Mouse (Mus musculus) heart, embryonic 15.5 days (tissue): ENCODE results near the gene Gsdme. TPM values are rescaled to one million over a fixed set of nuclear protein-coding genes. Genes with fewer than 3 reads are reported as not detected.

Source experiments
- ATAC-seq: fragments of 200-750 bp; cut with Nextera tagmentation; replicated peaks from 2 replicates; pipeline ENCODE4 v1.8.0; 2017; ENCODE audit warnings: low read depth, moderate TSS enrichment; ENCODE audit not compliant: insufficient number of reproducible peaks, insufficient read depth, low FRiP score
- H3K27ac ChIP-seq: fragments of 300-500 bp; sonication (generic); 2 replicates; pipeline ENCODE4 v1.5.1; 2015; ENCODE audit warnings: mild to moderate bottlenecking, inconsistent platforms
- H3K27me3 ChIP-seq: fragments of 300-500 bp; sonication (generic); 2 replicates; pipeline ENCODE4 v1.6.1; 2015; ENCODE audit warnings: inconsistent platforms
- H3K36me3 ChIP-seq: fragments of 300-500 bp; sonication (generic); 2 replicates; pipeline ENCODE4 v1.6.1; 2015; ENCODE audit warnings: mild to moderate bottlenecking, inconsistent platforms
- H3K4me1 ChIP-seq: fragments of 300-500 bp; sonication (generic); replicated peaks from 2 replicates; pipeline ENCODE4 v1.6.1; 2015; ENCODE audit warnings: inconsistent platforms
- H3K4me2 ChIP-seq: fragments of 300-500 bp; sonication (generic); 2 replicates; pipeline ENCODE4 v1.6.1; 2015; ENCODE audit warnings: inconsistent platforms, mild to moderate bottlenecking, moderate library complexity
- H3K4me3 ChIP-seq: fragments of 300-500 bp; sonication (generic); 2 replicates; pipeline ENCODE4 v1.5.1; 2015; ENCODE audit warnings: mild to moderate bottlenecking, inconsistent platforms
- H3K9ac ChIP-seq: fragments of 300-500 bp; sonication (generic); 2 replicates; pipeline ENCODE4 v1.6.1; 2015; ENCODE audit warnings: mild to moderate bottlenecking, inconsistent platforms
- H3K9me3 ChIP-seq: fragments of 300-500 bp; sonication (generic); replicated peaks from 2 replicates; pipeline ENCODE4 v1.6.1; 2016; ENCODE audit warnings: inconsistent platforms
- WGBS: fragments of 180-500 bp; shearing (Covaris S2); methylation state at CpG from one replicate; pipeline ENCODE4 v1.1.7; 2015; ENCODE audit warnings: mixed read lengths; 5-methylcytosine and 5-hydroxymethylcytosine counted together
- polyA plus RNA-seq: library from polyadenylated mRNA; unstranded; fragments of >200 nt; fragmentation: Nextera tagmentation; extraction: Ambion mirVana; gene quantifications from 2 replicates; pipeline ENCODE4 v1.2.1, GENCODE M21; 2015

Gene Gsdme
- polyA plus RNA-seq: 35.3 and 35.8 TPM in 2 replicates

DNA sequence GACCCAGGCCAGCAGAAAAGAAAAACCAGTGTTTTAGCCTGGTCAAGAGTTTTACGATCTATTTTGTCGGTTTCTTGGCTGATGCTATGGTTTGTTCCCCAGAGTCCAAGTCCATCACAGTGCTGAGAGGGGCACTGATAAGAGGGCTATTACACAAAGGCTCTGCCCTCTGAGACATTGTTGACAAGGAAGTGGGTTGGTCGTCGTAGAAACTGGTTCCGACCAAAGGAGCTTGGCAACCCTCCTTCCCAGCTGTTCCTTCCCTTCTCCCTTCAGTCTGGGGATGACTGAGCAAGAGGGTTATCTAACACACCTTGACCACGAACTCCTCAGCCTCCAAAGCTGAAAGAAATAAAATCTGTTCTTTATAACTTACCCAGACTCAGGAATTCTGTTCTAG, at the start of gene Gsdme:
TSS of gene Gsdme (minus strand) at position 193 of the 400 bp plus-strand sequence.
- WGBS: 59% methylated on average over 6 of the region's 6 CpGs
- Histone ChIP-seq H3K27ac (no peak within 1 kb of the TSS), H3K4me2 (no peak within 1 kb of the TSS), H3K9ac (no peak within 1 kb of the TSS), H3K27me3 (no peaks in the 10 kb centered on the region), H3K9me3 (no peaks in the 10 kb centered on the region), H3K36me3 (no peaks in the 10 kb centered on the region), H3K4me1 (no peaks in the 10 kb centered on the region; the same call in 1 of the 2 replicates), H3K4me3 (no peak within 1 kb of the TSS)
- ATAC-seq: no peak

DNA sequence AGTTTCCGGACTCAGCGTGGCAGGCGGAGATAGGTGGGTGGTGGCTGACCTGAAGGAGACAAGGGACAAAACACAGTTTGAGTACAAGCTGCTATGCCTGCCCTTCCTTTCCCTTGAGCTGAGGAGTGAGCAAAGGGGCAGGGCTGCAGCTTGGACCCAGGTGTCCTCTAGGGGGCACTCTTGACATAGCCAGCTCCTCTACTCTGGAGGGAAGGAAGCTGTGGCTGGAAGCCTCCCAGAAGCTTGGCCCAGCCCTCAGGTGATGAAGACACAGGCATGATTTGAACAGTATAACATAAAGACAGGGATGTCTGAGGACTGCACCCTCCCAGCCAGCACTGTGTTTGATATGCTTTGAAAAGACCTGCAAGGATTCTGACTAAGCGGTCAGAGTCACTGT, 49.0 kb upstream of the Gsdme start:
- Histone ChIP-seq H3K27me3 (no peaks in the 10 kb centered on the region), H3K9me3 (no peaks in the 10 kb centered on the region), H3K4me2 (no peak overlapping the region), H3K4me3 (no peak overlapping the region), H3K4me1 (peaks cover 17% of the 10 kb centered on the region), H3K27ac (no peak overlapping the region), H3K36me3 (peaks cover 4% of the 10 kb centered on the region; the same call in 1 of the 2 replicates), H3K9ac (no peak overlapping the region)
- WGBS: 39% methylated on average over 4 of the region's 4 CpGs
- peak; percentile 53; the same call in 1 of the 2 replicates for ATAC-seq

DNA sequence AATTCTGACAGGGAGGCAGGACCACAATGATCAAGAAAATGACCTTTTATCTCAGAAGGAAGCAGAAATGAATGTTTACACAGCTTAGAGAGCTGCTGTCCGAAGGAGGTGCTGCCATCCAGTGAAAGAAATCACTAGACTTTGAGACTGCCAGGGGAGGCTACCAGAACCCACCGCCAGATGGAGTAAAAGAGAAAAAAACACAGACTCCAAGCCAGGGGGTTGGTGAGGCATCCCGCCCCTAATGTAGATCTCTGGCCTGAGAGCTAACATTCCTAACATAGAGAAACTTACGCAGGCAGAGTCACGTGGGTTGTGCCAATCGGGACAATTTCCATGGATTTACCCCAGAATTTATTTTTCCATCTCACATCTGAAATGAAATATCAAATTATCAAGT, 45.4 kb upstream of the Gsdme start:
- ATAC-seq: no peak
- Histone ChIP-seq H3K4me2 (no peak overlapping the region), H3K9me3 (no peaks in the 10 kb centered on the region), H3K27ac (no peak overlapping the region), H3K4me1 (peaks cover 2% of the 10 kb centered on the region; the same call in 1 of the 2 replicates), H3K36me3 (peaks cover 4% of the 10 kb centered on the region; the same call in 1 of the 2 replicates), H3K4me3 (no peak overlapping the region), H3K9ac (no peak overlapping the region), H3K27me3 (no peaks in the 10 kb centered on the region)
- 27% methylated on average over 6 of the region's 6 CpGs for WGBS

DNA sequence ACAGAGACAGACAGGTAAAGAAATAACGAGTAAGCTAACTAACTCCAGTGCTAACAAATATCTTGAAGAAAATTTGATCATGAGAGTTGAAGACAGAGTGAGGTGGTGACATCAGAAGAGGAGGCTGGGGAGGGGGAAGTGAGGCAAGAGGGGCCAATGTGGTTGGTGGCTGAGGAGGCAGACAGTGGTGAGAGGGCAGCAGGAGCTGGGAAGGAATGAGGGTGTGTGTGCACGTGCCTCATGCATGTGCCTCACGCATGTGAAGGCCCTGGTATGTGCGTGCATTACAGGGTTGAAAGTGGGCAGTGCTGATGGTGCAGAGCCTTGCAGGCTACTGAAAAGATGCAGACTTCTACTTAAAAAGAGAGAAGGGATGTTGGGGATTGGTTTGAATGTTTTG, 43.0 kb upstream of the Gsdme start:
- no peak for ATAC-seq
- Histone ChIP-seq H3K36me3 (peaks cover 14% of the 10 kb centered on the region; the same call in 1 of the 2 replicates), H3K4me3 (no peak overlapping the region), H3K27ac (no peak overlapping the region), H3K9ac (no peak overlapping the region), H3K4me2 (no peak overlapping the region), H3K4me1 (no peaks in the 10 kb centered on the region), H3K27me3 (no peaks in the 10 kb centered on the region), H3K9me3 (no peaks in the 10 kb centered on the region)
- WGBS: 73% methylated on average over 4 of the region's 4 CpGs

DNA sequence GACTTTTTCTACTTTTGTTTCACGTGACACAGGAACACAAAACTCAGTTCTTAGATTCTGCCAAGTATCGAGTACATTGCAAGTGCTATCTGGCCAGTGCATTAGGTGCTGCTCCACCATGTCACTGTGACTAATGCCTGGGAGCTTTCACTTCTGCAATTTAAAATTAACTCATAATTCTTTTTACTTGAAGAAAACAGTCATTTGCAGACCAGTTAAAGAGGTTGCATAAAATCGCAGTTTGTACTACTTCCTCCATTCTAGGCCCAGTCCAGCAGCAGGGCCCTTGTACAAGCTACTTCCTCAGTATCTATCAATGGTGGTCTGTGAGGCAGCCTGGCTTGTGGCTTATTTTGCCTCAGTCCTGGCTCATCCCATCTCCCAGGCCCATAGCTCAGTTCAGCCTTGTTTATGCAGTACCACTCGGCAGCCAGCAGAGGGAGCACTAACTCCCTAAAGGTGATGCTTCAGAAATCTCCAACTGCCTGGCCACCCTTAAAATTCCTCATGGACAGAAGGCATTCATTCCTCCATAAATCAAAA, 41.4 kb upstream of the Gsdme start:
- Histone ChIP-seq H3K9ac (no peak overlapping the region), H3K4me3 (no peak overlapping the region), H3K9me3 (no peaks in the 10 kb centered on the region), H3K27ac (no peak overlapping the region), H3K4me2 (no peak overlapping the region), H3K36me3 (peaks cover 14% of the 10 kb centered on the region; the same call in 1 of the 2 replicates), H3K27me3 (no peaks in the 10 kb centered on the region), H3K4me1 (no peaks in the 10 kb centered on the region)
- 0 out of 2 replicates have a peak, but pooled peaks have one; percentile 10 for ATAC-seq
- WGBS: 64% methylated on average over 4 of the region's 4 CpGs

DNA sequence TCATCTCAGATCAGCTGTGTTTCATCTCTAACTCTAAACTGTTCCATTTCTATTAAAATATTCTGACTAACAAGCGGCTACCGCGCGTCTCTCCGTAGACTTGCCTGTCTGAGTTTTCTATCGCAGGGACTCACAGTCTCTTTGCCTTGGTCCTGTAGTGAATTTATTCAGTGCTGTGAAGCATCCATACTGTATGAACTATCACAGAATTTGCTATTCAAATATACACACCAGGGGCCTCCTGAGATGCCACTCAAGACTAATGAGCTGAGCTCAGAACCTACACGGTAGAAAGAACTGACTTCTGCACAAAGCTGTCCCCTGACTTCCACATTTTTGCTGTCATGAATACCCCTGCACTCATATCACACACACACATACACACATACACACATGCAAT, 37.5 kb upstream of the Gsdme start:
- Histone ChIP-seq H3K4me3 (no peak overlapping the region), H3K9ac (no peak overlapping the region), H3K27ac (no peak overlapping the region), H3K9me3 (no peaks in the 10 kb centered on the region), H3K36me3 (peaks cover 11% of the 10 kb centered on the region; the same call in 1 of the 2 replicates), H3K4me1 (peaks cover 4% of the 10 kb centered on the region; the same call in 1 of the 2 replicates), H3K4me2 (no peak overlapping the region), H3K27me3 (no peaks in the 10 kb centered on the region)
- WGBS: 88% methylated on average over 7 of the region's 7 CpGs
- ATAC-seq: no peak

DNA sequence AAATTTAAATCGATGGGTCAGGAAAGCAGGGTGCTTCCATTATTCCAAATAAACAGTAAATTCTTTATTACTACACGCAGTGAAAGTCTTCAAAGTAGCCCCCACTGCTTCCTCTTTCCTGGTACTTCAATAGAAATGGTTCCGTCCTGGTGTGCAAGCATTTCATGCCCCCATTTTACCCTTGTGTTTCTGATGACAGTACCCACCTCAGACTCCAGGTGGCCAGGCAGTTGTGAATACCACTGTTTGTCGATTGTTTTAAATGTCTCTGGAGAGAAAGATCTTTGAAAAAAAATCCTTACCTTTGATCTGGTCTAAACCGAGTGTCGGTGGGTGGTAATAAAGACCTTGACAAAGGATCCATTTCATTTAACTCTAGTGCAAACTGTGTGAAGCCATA, 37.0 kb upstream of the Gsdme start:
- WGBS: 83% methylated on average over 6 of the region's 6 CpGs
- peaks cover 11% of the 10 kb centered on the region; the same call in 1 of the 2 replicates for H3K36me3 ChIP-seq
- no peaks in the 10 kb centered on the region for H3K27me3 ChIP-seq
- H3K4me1 ChIP-seq: peaks cover 5% of the 10 kb centered on the region; the same call in 1 of the 2 replicates
- no peak for ATAC-seq
- H3K27ac ChIP-seq: no peak overlapping the region
- H3K4me2 ChIP-seq: no peak overlapping the region
- no peak overlapping the region for H3K9ac ChIP-seq
- no peak overlapping the region for H3K4me3 ChIP-seq
- no peaks in the 10 kb centered on the region for H3K9me3 ChIP-seq

DNA sequence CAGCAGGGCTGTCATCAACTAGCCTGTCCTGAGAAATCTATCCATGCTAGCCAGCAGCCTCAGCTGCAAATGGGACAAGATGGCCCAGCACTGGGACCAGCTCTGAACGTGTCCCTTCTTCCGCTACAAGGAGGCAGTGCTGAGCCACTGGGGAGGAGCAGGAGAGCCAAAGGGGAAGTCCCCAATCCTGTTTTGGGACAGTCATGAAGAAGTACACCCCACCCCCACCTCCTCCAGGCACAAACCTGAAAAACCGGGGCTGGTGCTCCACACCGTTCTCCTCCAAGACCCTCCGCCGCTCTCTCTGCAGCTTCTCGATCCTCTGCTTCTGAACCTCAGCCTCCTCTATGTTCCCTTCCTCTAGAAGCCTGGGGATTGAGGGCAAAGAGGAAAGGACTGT, 35.4 kb upstream of the Gsdme start:
- Histone ChIP-seq H3K4me1 (peaks cover 5% of the 10 kb centered on the region; the same call in 1 of the 2 replicates), H3K9ac (no peak overlapping the region), H3K4me2 (no peak overlapping the region), H3K36me3 (peaks cover 11% of the 10 kb centered on the region; the same call in 1 of the 2 replicates), H3K27me3 (no peaks in the 10 kb centered on the region), H3K27ac (no peak overlapping the region), H3K9me3 (no peaks in the 10 kb centered on the region), H3K4me3 (no peak overlapping the region)
- no peak for ATAC-seq
- 77% methylated on average over 7 of the region's 7 CpGs for WGBS

DNA sequence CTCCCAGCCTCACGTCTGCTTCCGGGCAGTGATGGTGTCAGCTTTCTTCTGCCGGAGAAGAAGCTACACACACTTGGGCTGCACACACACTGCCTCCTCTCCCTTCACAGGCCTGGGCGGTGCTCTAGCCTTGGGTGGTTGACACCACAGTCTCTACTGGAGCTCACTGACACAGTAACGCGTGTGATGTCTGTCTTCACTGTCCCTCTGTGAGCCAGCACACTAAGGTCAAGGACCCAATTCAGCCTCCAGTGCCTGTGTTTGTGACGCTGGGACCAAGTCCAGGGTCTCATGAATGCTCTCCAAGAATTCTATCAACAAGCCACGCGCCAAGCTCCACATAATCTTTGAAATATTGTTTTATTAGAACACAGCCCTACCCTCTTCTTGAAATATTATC, 34.0 kb upstream of the Gsdme start:
- Histone ChIP-seq H3K36me3 (peaks cover 8% of the 10 kb centered on the region; the same call in 1 of the 2 replicates), H3K4me1 (peaks cover 5% of the 10 kb centered on the region; the same call in 1 of the 2 replicates), H3K4me3 (no peak overlapping the region), H3K4me2 (no peak overlapping the region), H3K27me3 (no peaks in the 10 kb centered on the region), H3K9ac (no peak overlapping the region), H3K27ac (no peak overlapping the region), H3K9me3 (no peaks in the 10 kb centered on the region)
- ATAC-seq: no peak
- 89% methylated on average over 9 of the region's 9 CpGs for WGBS

DNA sequence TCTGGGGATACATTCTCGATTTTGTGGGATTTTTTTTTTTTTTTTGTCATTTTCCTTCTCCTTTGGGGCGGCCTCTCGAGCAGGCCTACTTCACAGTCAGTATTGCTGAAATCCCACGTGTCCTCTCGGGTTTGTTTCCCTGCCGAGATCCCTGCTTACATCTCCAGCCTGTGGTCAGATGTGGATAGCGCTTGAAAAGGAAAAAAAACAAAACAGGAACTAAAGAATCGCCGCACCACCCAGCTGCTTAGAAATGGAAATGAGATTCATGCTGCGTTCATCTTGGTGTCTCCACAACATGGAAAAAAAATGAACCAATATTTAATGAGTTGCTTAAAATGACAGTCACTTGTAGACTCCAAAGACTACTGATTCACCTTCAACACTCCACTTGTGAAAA, 31.5 kb upstream of the Gsdme start:
- Histone ChIP-seq H3K9me3 (no peaks in the 10 kb centered on the region), H3K4me1 (peaks cover 5% of the 10 kb centered on the region; the same call in 1 of the 2 replicates), H3K4me3 (no peak overlapping the region), H3K4me2 (no peak overlapping the region), H3K36me3 (no peaks in the 10 kb centered on the region), H3K27ac (peak overlapping the region; percentile 48; the same call in 1 of the 2 replicates), H3K9ac (no peak overlapping the region), H3K27me3 (no peaks in the 10 kb centered on the region)
- WGBS: 78% methylated on average over 10 of the region's 10 CpGs
- no peak for ATAC-seq

DNA sequence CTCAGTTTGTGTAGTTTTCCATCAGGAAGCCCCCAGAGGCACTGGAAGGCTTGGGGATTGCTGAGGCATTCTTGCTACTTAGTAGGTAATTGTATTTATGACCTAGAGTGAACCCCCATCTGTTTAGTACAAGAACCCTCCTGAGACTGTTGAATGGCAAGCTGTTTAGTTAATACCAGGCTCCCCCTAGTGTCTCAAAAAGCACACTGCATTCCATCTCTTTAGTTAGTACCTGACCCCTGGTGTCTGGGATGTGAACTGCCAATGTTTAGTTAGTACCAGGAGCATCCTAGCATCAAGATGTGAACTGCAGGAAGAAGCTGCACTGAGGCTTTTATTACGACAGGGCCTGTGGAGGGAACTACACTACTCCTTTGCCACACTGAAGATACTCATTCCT, 30.5 kb upstream of the Gsdme start:
- 50% methylated on average over 1 of the region's 1 CpGs for WGBS
- ATAC-seq: no peak

DNA sequence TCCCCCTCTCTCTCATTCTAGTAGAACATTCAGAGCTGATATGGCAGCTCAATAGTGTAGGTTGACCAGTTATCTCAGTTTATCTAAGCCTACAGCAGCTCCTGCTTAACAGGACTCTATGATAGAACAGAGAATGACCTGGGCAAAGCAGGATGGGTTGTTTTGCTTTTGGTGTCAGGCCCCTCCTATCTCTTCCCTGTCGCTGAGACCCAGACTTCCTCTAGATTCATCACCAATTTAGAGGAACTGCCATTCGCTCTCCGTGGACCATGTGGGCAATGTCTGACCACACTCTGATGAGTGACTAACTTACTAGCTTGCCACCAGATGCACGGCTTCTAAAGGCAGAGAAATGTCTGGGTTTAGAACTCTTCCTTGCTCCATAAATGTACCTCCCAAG, 28.0 kb upstream of the Gsdme start:
- Histone ChIP-seq H3K9me3 (no peaks in the 10 kb centered on the region), H3K4me1 (peaks cover 5% of the 10 kb centered on the region; the same call in 1 of the 2 replicates), H3K4me2 (no peak overlapping the region), H3K27me3 (no peaks in the 10 kb centered on the region), H3K9ac (no peak overlapping the region), H3K36me3 (no peaks in the 10 kb centered on the region), H3K4me3 (no peak overlapping the region), H3K27ac (no peak overlapping the region)
- no peak for ATAC-seq
- WGBS: 62% methylated on average over 4 of the region's 4 CpGs

More for the DNA sequence above, 30.5 kb upstream of the Gsdme start:
- Histone ChIP-seq H3K27me3 (no peaks in the 10 kb centered on the region), H3K36me3 (no peaks in the 10 kb centered on the region), H3K4me1 (peaks cover 5% of the 10 kb centered on the region; the same call in 1 of the 2 replicates), H3K27ac (no peak overlapping the region), H3K9ac (no peak overlapping the region), H3K9me3 (no peaks in the 10 kb centered on the region), H3K4me2 (no peak overlapping the region), H3K4me3 (no peak overlapping the region)
